Mouse (Mus musculus) embryo, embryonic 10.5 days (tissue): ENCODE data around the gene Foxa2.

Experiments used
- DNase-seq: peaks from one replicate; pipeline ENCODE4 v3.0.0-alpha.2; 2015; ENCODE audit warnings: low spot score

The Foxa2 gene

GRCm38 (mm10) chr2:148004554-148005521 lies 41.9 kb downstream of the Foxa2 start:
- DNase-seq = no peak

GRCm38 (mm10) chr2:148003511-148003910 lies 43.3 kb downstream of the Foxa2 start:
- DNase-seq = no peak

DNA sequence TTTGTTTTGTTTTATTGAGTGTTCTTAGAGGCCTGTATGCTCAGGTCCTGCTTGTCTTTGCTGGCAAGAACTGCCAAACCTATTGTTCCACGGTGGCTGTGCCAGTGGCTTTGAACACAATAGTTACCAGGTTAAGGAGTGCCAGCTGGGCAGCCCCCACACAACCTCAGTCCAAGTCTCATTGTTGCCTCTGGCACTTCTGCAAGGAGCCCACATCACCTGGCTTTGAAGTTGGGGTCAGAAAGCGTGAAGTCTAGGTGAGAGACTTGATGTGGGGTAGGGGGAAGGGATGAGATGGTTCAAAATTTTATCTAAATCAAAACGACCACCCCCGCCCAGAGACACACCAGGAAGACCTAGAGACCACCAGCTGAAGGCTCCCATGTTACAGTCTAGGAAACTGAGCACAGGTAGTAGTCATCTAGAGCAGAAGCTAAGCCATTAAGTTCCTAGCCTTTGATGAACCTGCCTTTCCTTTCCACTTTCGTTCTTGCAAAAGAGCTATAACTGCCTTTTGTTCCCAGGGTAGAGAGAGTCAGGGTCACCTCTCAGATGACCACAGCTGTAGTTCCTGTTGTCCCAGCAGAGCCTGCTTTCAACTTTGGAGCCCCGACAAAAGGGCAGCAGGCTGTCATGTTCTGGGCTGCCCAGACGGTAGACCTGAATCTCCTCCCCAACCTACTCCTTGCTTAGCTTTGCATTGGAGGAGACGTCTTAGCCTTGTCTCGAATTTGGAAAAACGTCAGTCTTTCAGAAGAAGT lies 48.4 kb downstream of the Foxa2 start:
- no peak for DNase-seq

GRCm38 (mm10) chr2:147996781-147997180 lies 50.0 kb downstream of the Foxa2 start:
- DNase-seq = no peak

DNA sequence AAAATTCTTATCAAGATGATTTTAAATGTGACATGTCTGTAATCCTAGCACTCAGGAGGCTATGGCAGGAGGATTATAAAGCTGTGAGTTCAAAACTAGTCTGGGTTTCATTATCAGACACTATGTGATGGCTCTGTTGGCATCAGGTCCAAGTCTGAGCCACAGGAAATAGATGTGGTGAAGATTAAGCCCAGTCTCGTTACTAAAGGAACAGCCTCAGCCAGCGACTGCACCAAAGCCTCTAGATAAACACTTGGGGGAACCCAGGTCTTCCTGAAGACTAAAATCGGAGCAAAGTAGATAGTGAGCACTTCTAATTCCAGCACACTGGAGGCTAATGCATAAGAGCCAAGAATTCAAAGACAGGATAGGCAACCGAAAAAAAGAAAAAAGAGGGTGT lies 52.9 kb downstream of the Foxa2 start:
- no peak for DNase-seq

DNA sequence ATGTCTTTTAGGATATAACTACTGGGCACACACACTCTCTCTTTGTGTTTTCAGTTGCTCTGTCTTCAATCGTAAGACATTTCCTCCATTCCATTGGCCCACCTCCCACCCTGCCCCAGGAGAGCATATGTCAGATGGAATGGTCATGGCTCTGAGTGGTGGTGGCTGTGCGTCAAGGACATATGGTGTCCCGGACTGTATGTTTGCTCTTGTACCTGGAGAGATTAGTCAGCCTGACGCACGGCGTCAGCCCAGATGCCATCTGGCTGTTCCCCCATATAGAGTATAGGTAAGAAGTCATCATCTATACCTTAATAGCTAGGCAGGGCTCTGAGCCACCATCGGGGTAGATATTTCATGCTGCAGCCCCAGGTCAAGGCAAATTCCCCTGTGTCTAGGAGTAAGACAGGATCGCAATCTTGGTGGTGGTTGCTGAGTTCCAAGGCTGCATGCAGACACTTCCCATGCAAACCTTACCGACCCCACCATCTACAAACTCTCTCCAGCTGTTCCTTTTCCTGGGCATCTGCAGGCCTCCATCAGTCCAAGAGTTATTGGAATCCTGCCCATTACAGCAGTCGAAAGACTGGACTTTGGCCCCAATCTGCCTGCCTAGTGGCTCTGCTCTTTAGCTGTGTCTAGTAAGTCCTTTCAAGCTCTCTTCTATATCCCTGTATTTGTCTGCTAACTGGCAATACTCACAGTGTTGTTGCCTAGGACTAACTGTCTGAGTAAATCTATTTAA lies 53.7 kb downstream of the Foxa2 start:
- DNase-seq = no peak
